Mouse (Mus musculus) left cerebral cortex, adult 11 months (tissue): ENCODE measurements around the gene Sap30bp.

ENCODE experiments used
- DNase-seq: peaks from one replicate; pipeline ENCODE4 v3.0.0; 2022; ENCODE audit warnings: low spot score

Sap30bp gene

GRCm38 (mm10) chr11:115957971-115958370 lies 24.9 kb downstream of the Sap30bp start:
- DNase-seq, result no peak

GRCm38 (mm10) chr11:115959018-115959417 lies 25.9 kb downstream of the Sap30bp start:
- DNase-seq, result no peak

- no peak for DNase-seq
These were observed 29.8 kb downstream of the Sap30bp start for GRCm38 (mm10) chr11:115962651-115963412.

- no peak for DNase-seq
These were observed 32.0 kb downstream of the Sap30bp start for GRCm38 (mm10) chr11:115964977-115965604.

- DNase-seq, result no peak
These were observed 35.8 kb downstream of the Sap30bp start for GRCm38 (mm10) chr11:115968731-115969405.

GRCm38 (mm10) chr11:115970006-115970673 lies 37.1 kb downstream of the Sap30bp start:
- DNase-seq, result no peak

GRCm38 (mm10) chr11:115971016-115971415 lies 37.9 kb downstream of the Sap30bp start:
- DNase-seq, result no peak

GRCm38 (mm10) chr11:115974309-115975082 lies 41.4 kb downstream of the Sap30bp start, which contains the start of gene Itgb4:
Itgb4 (plus strand) TSS chr11:115974709.
- no peak for DNase-seq

GRCm38 (mm10) chr11:115975083-115975420 lies 42.0 kb downstream of the Sap30bp start:
- no peak for DNase-seq

GRCm38 (mm10) chr11:115975544-115975943 lies 42.5 kb downstream of the Sap30bp start:
- no peak for DNase-seq

GRCm38 (mm10) chr11:115982472-115982871 lies 49.4 kb downstream of the Sap30bp start:
- no peak for DNase-seq

GRCm38 (mm10) chr11:115983291-115983690 lies 50.2 kb downstream of the Sap30bp start:
- no peak for DNase-seq

- no peak for DNase-seq
These were observed 56.6 kb downstream of the Sap30bp start for GRCm38 (mm10) chr11:115989686-115990085.

- no peak for DNase-seq
These were observed 59.0 kb downstream of the Sap30bp start for GRCm38 (mm10) chr11:115992098-115992497.

GRCm38 (mm10) chr11:115995256-115995655 lies 62.2 kb downstream of the Sap30bp start:
- DNase-seq, result no peak

- no peak for DNase-seq
These were observed 64.0 kb downstream of the Sap30bp start for GRCm38 (mm10) chr11:115997047-115997446.

- DNase-seq, result no peak
These were observed 64.6 kb downstream of the Sap30bp start for GRCm38 (mm10) chr11:115997662-115998061.

GRCm38 (mm10) chr11:115999027-115999426 lies 65.9 kb downstream of the Sap30bp start:
- no peak for DNase-seq

- DNase-seq, result peak; percentile 55
These were observed 66.6 kb downstream of the Sap30bp start for GRCm38 (mm10) chr11:115999538-116000143.

- DNase-seq, result no peak
These were observed 67.5 kb downstream of the Sap30bp start for GRCm38 (mm10) chr11:116000607-116001006.

- no peak for DNase-seq
These were observed 68.6 kb downstream of the Sap30bp start for GRCm38 (mm10) chr11:116001725-116002124.
